Mouse (Mus musculus) heart, embryonic 15.5 days (tissue): ENCODE measurements around the gene Phactr2. TPM values are rescaled to one million over a fixed set of nuclear protein-coding genes. Genes with fewer than 3 reads are reported as not detected.

ENCODE experiments used
- ATAC-seq: fragments of 200-750 bp; cut with Nextera tagmentation; replicated peaks from 2 replicates; pipeline ENCODE4 v1.8.0; 2017; ENCODE audit warnings: low read depth, moderate TSS enrichment; ENCODE audit not compliant: insufficient number of reproducible peaks, insufficient read depth, low FRiP score
- H3K27ac ChIP-seq: fragments of 300-500 bp; sonication (generic); 2 replicates; pipeline ENCODE4 v1.5.1; 2015; ENCODE audit warnings: mild to moderate bottlenecking, inconsistent platforms
- H3K27me3 ChIP-seq: fragments of 300-500 bp; sonication (generic); 2 replicates; pipeline ENCODE4 v1.6.1; 2015; ENCODE audit warnings: inconsistent platforms
- H3K36me3 ChIP-seq: fragments of 300-500 bp; sonication (generic); 2 replicates; pipeline ENCODE4 v1.6.1; 2015; ENCODE audit warnings: mild to moderate bottlenecking, inconsistent platforms
- H3K4me1 ChIP-seq: fragments of 300-500 bp; sonication (generic); replicated peaks from 2 replicates; pipeline ENCODE4 v1.6.1; 2015; ENCODE audit warnings: inconsistent platforms
- H3K4me2 ChIP-seq: fragments of 300-500 bp; sonication (generic); 2 replicates; pipeline ENCODE4 v1.6.1; 2015; ENCODE audit warnings: inconsistent platforms, mild to moderate bottlenecking, moderate library complexity
- H3K4me3 ChIP-seq: fragments of 300-500 bp; sonication (generic); 2 replicates; pipeline ENCODE4 v1.5.1; 2015; ENCODE audit warnings: mild to moderate bottlenecking, inconsistent platforms
- H3K9ac ChIP-seq: fragments of 300-500 bp; sonication (generic); 2 replicates; pipeline ENCODE4 v1.6.1; 2015; ENCODE audit warnings: mild to moderate bottlenecking, inconsistent platforms
- H3K9me3 ChIP-seq: fragments of 300-500 bp; sonication (generic); replicated peaks from 2 replicates; pipeline ENCODE4 v1.6.1; 2016; ENCODE audit warnings: inconsistent platforms
- WGBS: fragments of 180-500 bp; shearing (Covaris S2); methylation state at CpG from one replicate; pipeline ENCODE4 v1.1.7; 2015; ENCODE audit warnings: mixed read lengths; 5-methylcytosine and 5-hydroxymethylcytosine counted together
- polyA plus RNA-seq: library from polyadenylated mRNA; unstranded; fragments of >200 nt; fragmentation: Nextera tagmentation; extraction: Ambion mirVana; gene quantifications from 2 replicates; pipeline ENCODE4 v1.2.1, GENCODE M21; 2015

Phactr2 gene
- polyA plus RNA-seq, 1 experiment from 2014 or later: 51.1 TPM

- no peaks in the 10 kb centered on the region for H3K36me3 ChIP-seq
- H3K4me1 ChIP-seq: peaks cover 14% of the 10 kb centered on the region
- peak overlapping the region; percentile 70 for H3K4me2 ChIP-seq
- no peaks in the 10 kb centered on the region for H3K9me3 ChIP-seq
- H3K9ac ChIP-seq: peak overlapping the region; percentile 49
- peak overlapping the region; percentile 83 for H3K27ac ChIP-seq
- ATAC-seq: peak; percentile 80
- H3K4me3 ChIP-seq: peak overlapping the region; percentile 46
- 3% methylated on average over 11 of the region's 11 CpGs for WGBS
- H3K27me3 ChIP-seq: no peaks in the 10 kb centered on the region
Observed at GRCm38 (mm10) chr10:13388116-13388922, 85.9 kb downstream of the Phactr2 start.

GRCm38 (mm10) chr10:13384866-13385265 is 89.3 kb downstream of the Phactr2 start:
- no peaks in the 10 kb centered on the region for H3K27me3 ChIP-seq
- H3K27ac ChIP-seq: no peak overlapping the region
- no peaks in the 10 kb centered on the region for H3K9me3 ChIP-seq
- no peak overlapping the region for H3K9ac ChIP-seq
- no peak overlapping the region for H3K4me3 ChIP-seq
- WGBS: 56% methylated on average over 3 of the region's 3 CpGs
- ATAC-seq: no peak
- H3K4me1 ChIP-seq: peaks cover 14% of the 10 kb centered on the region
- H3K4me2 ChIP-seq: no peak overlapping the region
- no peaks in the 10 kb centered on the region for H3K36me3 ChIP-seq

- Histone ChIP-seq H3K9me3 (no peaks in the 10 kb centered on the region), H3K27me3 (no peaks in the 10 kb centered on the region), H3K4me1 (peaks cover 23% of the 10 kb centered on the region), H3K36me3 (no peaks in the 10 kb centered on the region), H3K9ac (no peak overlapping the region), H3K4me2 (no peak overlapping the region), H3K27ac (no peak overlapping the region), H3K4me3 (no peak overlapping the region)
- no peak for ATAC-seq
- 92% methylated on average over 1 of the region's 1 CpGs for WGBS
Observed at GRCm38 (mm10) chr10:13377895-13378294, 96.3 kb downstream of the Phactr2 start.

- WGBS: 55% methylated on average over 13 of the region's 13 CpGs
- Histone ChIP-seq H3K4me1 (peaks cover 23% of the 10 kb centered on the region), H3K27me3 (no peaks in the 10 kb centered on the region), H3K9me3 (no peaks in the 10 kb centered on the region), H3K4me2 (no peak overlapping the region), H3K36me3 (no peaks in the 10 kb centered on the region), H3K9ac (no peak overlapping the region), H3K4me3 (no peak overlapping the region), H3K27ac (peak overlapping the region; percentile 51)
- ATAC-seq: no peak
Observed at GRCm38 (mm10) chr10:13376428-13377260, 97.6 kb downstream of the Phactr2 start.

GRCm38 (mm10) chr10:13375820-13376219 is 98.4 kb downstream of the Phactr2 start:
- 32% methylated on average over 3 of the region's 3 CpGs for WGBS
- Histone ChIP-seq H3K4me2 (no peak overlapping the region), H3K27ac (peak overlapping the region; percentile 48; the same call in 1 of the 2 replicates), H3K27me3 (no peaks in the 10 kb centered on the region), H3K9me3 (no peaks in the 10 kb centered on the region), H3K4me1 (peaks cover 23% of the 10 kb centered on the region), H3K4me3 (no peak overlapping the region), H3K36me3 (no peaks in the 10 kb centered on the region), H3K9ac (no peak overlapping the region)
- ATAC-seq: no peak

- WGBS: 65% methylated on average over 13 of the region's 13 CpGs
- Histone ChIP-seq H3K27ac (peak overlapping the region; percentile 6; the same call in 1 of the 2 replicates), H3K4me2 (no peak overlapping the region), H3K27me3 (no peaks in the 10 kb centered on the region), H3K9ac (no peak overlapping the region), H3K36me3 (no peaks in the 10 kb centered on the region), H3K4me1 (peaks cover 11% of the 10 kb centered on the region), H3K9me3 (no peaks in the 10 kb centered on the region), H3K4me3 (no peak overlapping the region)
- no peak for ATAC-seq
Observed at GRCm38 (mm10) chr10:13369581-13370375, 104.4 kb downstream of the Phactr2 start.

- ATAC-seq: no peak
- WGBS: 68% methylated on average over 2 of the region's 2 CpGs
Observed at GRCm38 (mm10) chr10:13364286-13364580, 110.0 kb downstream of the Phactr2 start.

GRCm38 (mm10) chr10:13363499-13364285 is 110.5 kb downstream of the Phactr2 start:
- no peak overlapping the region for H3K9ac ChIP-seq
- H3K36me3 ChIP-seq: no peaks in the 10 kb centered on the region
- no peak overlapping the region for H3K4me3 ChIP-seq
- H3K27ac ChIP-seq: peak overlapping the region; percentile 64
- H3K4me2 ChIP-seq: no peak overlapping the region
- peaks cover 16% of the 10 kb centered on the region for H3K4me1 ChIP-seq
- H3K9me3 ChIP-seq: no peaks in the 10 kb centered on the region
- no peaks in the 10 kb centered on the region for H3K27me3 ChIP-seq
- ATAC-seq: no peak
- WGBS: 71% methylated on average over 11 of the region's 11 CpGs

More at GRCm38 (mm10) chr10:13364286-13364580, 110.0 kb downstream of the Phactr2 start:
- Histone ChIP-seq H3K27ac (peak overlapping the region; percentile 64), H3K4me2 (no peak overlapping the region), H3K27me3 (no peaks in the 10 kb centered on the region), H3K36me3 (no peaks in the 10 kb centered on the region), H3K9me3 (no peaks in the 10 kb centered on the region), H3K4me3 (no peak overlapping the region), H3K9ac (no peak overlapping the region), H3K4me1 (peaks cover 11% of the 10 kb centered on the region)

- no peak overlapping the region for H3K9ac ChIP-seq
- H3K4me1 ChIP-seq: peaks cover 24% of the 10 kb centered on the region
- H3K4me3 ChIP-seq: no peak overlapping the region
- no peak overlapping the region for H3K27ac ChIP-seq
- ATAC-seq: no peak
- H3K4me2 ChIP-seq: no peak overlapping the region
- no peaks in the 10 kb centered on the region for H3K9me3 ChIP-seq
- no peaks in the 10 kb centered on the region for H3K36me3 ChIP-seq
- H3K27me3 ChIP-seq: no peaks in the 10 kb centered on the region
Observed at GRCm38 (mm10) chr10:13360913-13361312, 113.3 kb downstream of the Phactr2 start.

- Histone ChIP-seq H3K36me3 (no peaks in the 10 kb centered on the region), H3K9ac (no peak overlapping the region), H3K4me2 (no peak overlapping the region), H3K27me3 (no peaks in the 10 kb centered on the region), H3K4me3 (no peak overlapping the region), H3K9me3 (no peaks in the 10 kb centered on the region), H3K27ac (peak overlapping the region; percentile 84), H3K4me1 (peaks cover 24% of the 10 kb centered on the region)
- 87% methylated on average over 5 of the region's 5 CpGs for WGBS
- no peak for ATAC-seq
Observed at GRCm38 (mm10) chr10:13359846-13360245, 114.4 kb downstream of the Phactr2 start.
